Mouse (Mus musculus) stomach, embryonic 15.5 days (tissue): ENCODE results near the gene Syt14. TPM values are rescaled to one million over a fixed set of nuclear protein-coding genes. Genes with fewer than 3 reads are reported as not detected.

Experiments
- ATAC-seq: fragments of 200-750 bp; cut with Nextera tagmentation; 2 replicates; pipeline ENCODE4 v1.8.0; 2017; ENCODE audit warnings: low read depth, moderate number of reproducible peaks, moderate TSS enrichment; ENCODE audit not compliant: insufficient read depth, low FRiP score
- H3K27ac ChIP-seq: fragments of 300-500 bp; sonication (generic); 2 replicates; pipeline ENCODE4 v1.5.1; 2015; ENCODE audit warnings: mild to moderate bottlenecking, inconsistent platforms
- H3K27me3 ChIP-seq: fragments of 300-500 bp; sonication (generic); replicated peaks from 2 replicates; pipeline ENCODE4 v1.6.1; 2015; ENCODE audit warnings: inconsistent platforms
- H3K36me3 ChIP-seq: fragments of 300-500 bp; sonication (generic); 2 replicates; pipeline ENCODE4 v1.6.1; 2015; ENCODE audit warnings: inconsistent platforms
- H3K4me1 ChIP-seq: fragments of 300-500 bp; sonication (generic); 2 replicates; pipeline ENCODE4 v1.6.1; 2015; ENCODE audit warnings: inconsistent platforms
- H3K4me2 ChIP-seq: fragments of 300-500 bp; sonication (generic); 2 replicates; pipeline ENCODE4 v1.6.1; 2015; ENCODE audit warnings: mild to moderate bottlenecking, inconsistent platforms
- H3K4me3 ChIP-seq: fragments of 300-500 bp; sonication (generic); replicated peaks from 2 replicates; pipeline ENCODE4 v1.5.1; 2015; ENCODE audit warnings: inconsistent platforms
- H3K9ac ChIP-seq: fragments of 300-500 bp; sonication (generic); 2 replicates; pipeline ENCODE4 v1.6.1; 2015; ENCODE audit warnings: inconsistent platforms
- H3K9me3 ChIP-seq: fragments of 300-500 bp; sonication (generic); 2 replicates; pipeline ENCODE4 v1.6.1; 2016; ENCODE audit warnings: inconsistent platforms
- WGBS: fragments of 180-500 bp; shearing (Covaris S2); methylation state at CpG from one replicate; pipeline ENCODE4 v1.1.7; 2015; 5-methylcytosine and 5-hydroxymethylcytosine counted together
- polyA plus RNA-seq: library from polyadenylated mRNA; unstranded; fragments of >200 nt; fragmentation: Nextera tagmentation; extraction: Ambion mirVana; gene quantifications from 2 replicates; pipeline ENCODE4 v1.2.1, GENCODE M21; 2015

Gene Syt14
- polyA plus RNA-seq, 1 experiment from 2014 or later, result 1.7 TPM

- H3K36me3 ChIP-seq, result no peaks in the 10 kb centered on the region
- 66% methylated on average over 1 of the region's 1 CpGs for WGBS
- ATAC-seq, result no peak
- H3K4me3 ChIP-seq, result no peak overlapping the region
- H3K27me3 ChIP-seq, result no peaks in the 10 kb centered on the region
- no peaks in the 10 kb centered on the region for H3K4me1 ChIP-seq
- H3K27ac ChIP-seq, result no peak overlapping the region
- H3K4me2 ChIP-seq, result no peak overlapping the region
- H3K9me3 ChIP-seq, result no peaks in the 10 kb centered on the region
- H3K9ac ChIP-seq, result no peak overlapping the region
These were observed 11.3 kb downstream of the Syt14 start for GRCm38 (mm10) chr1:193024311-193024710.

- Histone ChIP-seq H3K36me3 (no peaks in the 10 kb centered on the region), H3K4me3 (no peak overlapping the region), H3K27ac (no peak overlapping the region), H3K4me1 (no peaks in the 10 kb centered on the region), H3K4me2 (no peak overlapping the region), H3K27me3 (no peaks in the 10 kb centered on the region), H3K9me3 (no peaks in the 10 kb centered on the region), H3K9ac (no peak overlapping the region)
- peak; percentile 37; the same call in 1 of the 2 replicates for ATAC-seq
- 90% methylated on average over 2 of the region's 2 CpGs for WGBS
These were observed 23.2 kb downstream of the Syt14 start for GRCm38 (mm10) chr1:193012351-193012750.

- no peak overlapping the region for H3K4me3 ChIP-seq
- no peaks in the 10 kb centered on the region for H3K4me1 ChIP-seq
- no peak overlapping the region for H3K4me2 ChIP-seq
- no peaks in the 10 kb centered on the region for H3K27me3 ChIP-seq
- 81% methylated on average over 3 of the region's 3 CpGs for WGBS
- no peak overlapping the region for H3K9ac ChIP-seq
- H3K36me3 ChIP-seq, result no peaks in the 10 kb centered on the region
- no peak overlapping the region for H3K27ac ChIP-seq
- ATAC-seq, result peak; percentile 95; the same call in 1 of the 2 replicates
- no peaks in the 10 kb centered on the region for H3K9me3 ChIP-seq
These were observed 24.4 kb downstream of the Syt14 start for GRCm38 (mm10) chr1:193011000-193011769.

- Histone ChIP-seq H3K4me3 (no peak overlapping the region), H3K9me3 (no peaks in the 10 kb centered on the region), H3K4me1 (no peaks in the 10 kb centered on the region), H3K4me2 (no peak overlapping the region), H3K27me3 (no peaks in the 10 kb centered on the region), H3K9ac (no peak overlapping the region), H3K36me3 (no peaks in the 10 kb centered on the region), H3K27ac (no peak overlapping the region)
- whole genome bisulfite sequencing, result 86% methylated on average over 1 of the region's 1 CpGs
- ATAC-seq, result no peak
These were observed 31.0 kb downstream of the Syt14 start for GRCm38 (mm10) chr1:193004581-193004980.

GRCm38 (mm10) chr1:193003953-193004352, 31.6 kb downstream of the Syt14 start:
- H3K9me3 ChIP-seq, result no peaks in the 10 kb centered on the region
- H3K4me1 ChIP-seq, result no peaks in the 10 kb centered on the region
- H3K36me3 ChIP-seq, result no peaks in the 10 kb centered on the region
- no peak overlapping the region for H3K4me2 ChIP-seq
- no peak overlapping the region for H3K9ac ChIP-seq
- H3K27me3 ChIP-seq, result no peaks in the 10 kb centered on the region
- no peak for ATAC-seq
- H3K27ac ChIP-seq, result no peak overlapping the region
- H3K4me3 ChIP-seq, result no peak overlapping the region
- WGBS, result 78% methylated on average over 2 of the region's 2 CpGs

GRCm38 (mm10) chr1:193002307-193002706, 33.3 kb downstream of the Syt14 start:
- H3K9me3 ChIP-seq, result no peaks in the 10 kb centered on the region
- no peaks in the 10 kb centered on the region for H3K4me1 ChIP-seq
- no peak for ATAC-seq
- WGBS, result 82% methylated on average over 4 of the region's 4 CpGs
- H3K4me2 ChIP-seq, result no peak overlapping the region
- no peaks in the 10 kb centered on the region for H3K36me3 ChIP-seq
- no peaks in the 10 kb centered on the region for H3K27me3 ChIP-seq
- no peak overlapping the region for H3K27ac ChIP-seq
- H3K9ac ChIP-seq, result no peak overlapping the region
- H3K4me3 ChIP-seq, result no peak overlapping the region

- H3K36me3 ChIP-seq, result no peaks in the 10 kb centered on the region
- H3K27me3 ChIP-seq, result no peaks in the 10 kb centered on the region
- H3K4me3 ChIP-seq, result no peak overlapping the region
- no peak overlapping the region for H3K27ac ChIP-seq
- peak; percentile 97 for ATAC-seq
- no peak overlapping the region for H3K4me2 ChIP-seq
- H3K9ac ChIP-seq, result no peak overlapping the region
- H3K4me1 ChIP-seq, result no peaks in the 10 kb centered on the region
- H3K9me3 ChIP-seq, result no peaks in the 10 kb centered on the region
- WGBS, result 71% methylated on average over 2 of the region's 2 CpGs
These were observed 34.0 kb downstream of the Syt14 start for GRCm38 (mm10) chr1:193001587-193001986.

- H3K4me2 ChIP-seq, result no peak overlapping the region
- no peak for ATAC-seq
- H3K4me3 ChIP-seq, result no peak overlapping the region
- no peaks in the 10 kb centered on the region for H3K27me3 ChIP-seq
- no peak overlapping the region for H3K9ac ChIP-seq
- H3K9me3 ChIP-seq, result no peaks in the 10 kb centered on the region
- no peaks in the 10 kb centered on the region for H3K36me3 ChIP-seq
- H3K4me1 ChIP-seq, result no peaks in the 10 kb centered on the region
- no peak overlapping the region for H3K27ac ChIP-seq
These were observed 34.7 kb downstream of the Syt14 start for GRCm38 (mm10) chr1:193000908-193001307.

GRCm38 (mm10) chr1:192994179-192994873, 41.2 kb downstream of the Syt14 start:
- Histone ChIP-seq H3K4me2 (no peak overlapping the region), H3K36me3 (no peaks in the 10 kb centered on the region), H3K9ac (no peak overlapping the region), H3K4me3 (no peak overlapping the region), H3K27me3 (no peaks in the 10 kb centered on the region), H3K4me1 (no peaks in the 10 kb centered on the region), H3K9me3 (no peaks in the 10 kb centered on the region), H3K27ac (no peak overlapping the region)
- 76% methylated on average over 2 of the region's 2 CpGs for WGBS
- peak; percentile 85; the same call in 1 of the 2 replicates for ATAC-seq

- no peaks in the 10 kb centered on the region for H3K4me1 ChIP-seq
- no peak overlapping the region for H3K4me3 ChIP-seq
- H3K36me3 ChIP-seq, result no peaks in the 10 kb centered on the region
- H3K4me2 ChIP-seq, result no peak overlapping the region
- no peak overlapping the region for H3K9ac ChIP-seq
- ATAC-seq, result peak; percentile 88
- no peak overlapping the region for H3K27ac ChIP-seq
- H3K9me3 ChIP-seq, result no peaks in the 10 kb centered on the region
- H3K27me3 ChIP-seq, result no peaks in the 10 kb centered on the region
These were observed 42.1 kb downstream of the Syt14 start for GRCm38 (mm10) chr1:192993491-192993890.

- Histone ChIP-seq H3K27me3 (no peaks in the 10 kb centered on the region), H3K4me3 (no peak overlapping the region), H3K36me3 (no peaks in the 10 kb centered on the region), H3K9ac (no peak overlapping the region), H3K9me3 (no peaks in the 10 kb centered on the region), H3K4me2 (no peak overlapping the region), H3K4me1 (no peaks in the 10 kb centered on the region), H3K27ac (no peak overlapping the region)
- no peak for ATAC-seq
- WGBS, result 87% methylated on average over 3 of the region's 3 CpGs
These were observed 48.4 kb downstream of the Syt14 start for GRCm38 (mm10) chr1:192987203-192987602.

- no peaks in the 10 kb centered on the region for H3K4me1 ChIP-seq
- no peaks in the 10 kb centered on the region for H3K36me3 ChIP-seq
- H3K4me2 ChIP-seq, result no peak overlapping the region
- no peak overlapping the region for H3K9ac ChIP-seq
- no peaks in the 10 kb centered on the region for H3K9me3 ChIP-seq
- 61% methylated on average over 3 of the region's 3 CpGs for WGBS
- H3K27me3 ChIP-seq, result no peaks in the 10 kb centered on the region
- no peak overlapping the region for H3K4me3 ChIP-seq
- no peak overlapping the region for H3K27ac ChIP-seq
- ATAC-seq, result no peak
These were observed 49.1 kb downstream of the Syt14 start for GRCm38 (mm10) chr1:192986481-192986880.
